Mouse (Mus musculus) stomach, embryonic 14.5 days (tissue): ENCODE measurements around the gene Ccdc88a. TPM values are rescaled to one million over a fixed set of nuclear protein-coding genes. Genes with fewer than 3 reads are reported as not detected.
A peak's percentile ranks its signal among the peaks of the same experiment; 100 is the strongest.

Source experiments
- ATAC-seq: fragments of 200-750 bp; cut with Nextera tagmentation; 2 replicates; pipeline ENCODE4 v1.8.0; 2017; ENCODE audit warnings: low read depth, moderate TSS enrichment; ENCODE audit not compliant: insufficient number of reproducible peaks, insufficient read depth, low FRiP score
- H3K27ac ChIP-seq: fragments of 300-500 bp; sonication (generic); 2 replicates; pipeline ENCODE4 v1.5.1; 2014; ENCODE audit warnings: mild to moderate bottlenecking, low read length, moderate library complexity, mixed read lengths
- H3K27me3 ChIP-seq: fragments of 300-500 bp; sonication (generic); 2 replicates; pipeline ENCODE4 v1.6.1; 2014; ENCODE audit warnings: low read length, control low read depth, mixed read lengths; ENCODE audit not compliant: control insufficient read depth, insufficient read depth
- H3K36me3 ChIP-seq: fragments of 300-500 bp; sonication (generic); 2 replicates; pipeline ENCODE4 v1.6.1; 2014; ENCODE audit warnings: mild to moderate bottlenecking, control low read depth, low read length, moderate library complexity, mixed read lengths; ENCODE audit not compliant: control insufficient read depth, insufficient read depth
- H3K4me1 ChIP-seq: fragments of 300-500 bp; sonication (generic); 2 replicates; pipeline ENCODE4 v1.6.1; 2014; ENCODE audit warnings: low read length, control low read depth, mixed read lengths; ENCODE audit not compliant: control insufficient read depth, insufficient read depth
- H3K4me2 ChIP-seq: fragments of 300-500 bp; sonication (generic); replicated peaks from 2 replicates; pipeline ENCODE4 v1.6.1; 2014; ENCODE audit warnings: low read depth, low read length, control low read depth
- H3K4me3 ChIP-seq: fragments of 300-500 bp; sonication (generic); 2 replicates; pipeline ENCODE4 v1.5.1; 2014; ENCODE audit warnings: low read depth, low read length, control low read depth
- H3K9ac ChIP-seq: fragments of 300-500 bp; sonication (generic); replicated peaks from 2 replicates; pipeline ENCODE4 v1.6.1; 2014; ENCODE audit warnings: low read depth, mild to moderate bottlenecking, control low read depth, low read length, moderate library complexity, mixed read lengths
- H3K9me3 ChIP-seq: fragments of 300-500 bp; sonication (generic); 2 replicates; pipeline ENCODE4 v1.6.1; 2016; ENCODE audit warnings: low read depth, low read length, control low read depth; ENCODE audit not compliant: control insufficient read depth
- WGBS: fragments of 180-500 bp; shearing (Covaris S2); extraction: QIAGEN DNeasy Blood & Tissue Kit; methylation state at CpG from one replicate; pipeline ENCODE4 v1.1.7; 2014; 5-methylcytosine and 5-hydroxymethylcytosine counted together
- polyA plus RNA-seq: library from polyadenylated mRNA; unstranded; fragments of >200 nt; fragmentation: Nextera tagmentation; extraction: Ambion mirVana; gene quantifications from 2 replicates; pipeline ENCODE4 v1.2.1, GENCODE M21; 2014

Gene Ccdc88a
- polyA plus RNA-seq, 1 experiment from 2014 or later = 24.1 TPM

DNA sequence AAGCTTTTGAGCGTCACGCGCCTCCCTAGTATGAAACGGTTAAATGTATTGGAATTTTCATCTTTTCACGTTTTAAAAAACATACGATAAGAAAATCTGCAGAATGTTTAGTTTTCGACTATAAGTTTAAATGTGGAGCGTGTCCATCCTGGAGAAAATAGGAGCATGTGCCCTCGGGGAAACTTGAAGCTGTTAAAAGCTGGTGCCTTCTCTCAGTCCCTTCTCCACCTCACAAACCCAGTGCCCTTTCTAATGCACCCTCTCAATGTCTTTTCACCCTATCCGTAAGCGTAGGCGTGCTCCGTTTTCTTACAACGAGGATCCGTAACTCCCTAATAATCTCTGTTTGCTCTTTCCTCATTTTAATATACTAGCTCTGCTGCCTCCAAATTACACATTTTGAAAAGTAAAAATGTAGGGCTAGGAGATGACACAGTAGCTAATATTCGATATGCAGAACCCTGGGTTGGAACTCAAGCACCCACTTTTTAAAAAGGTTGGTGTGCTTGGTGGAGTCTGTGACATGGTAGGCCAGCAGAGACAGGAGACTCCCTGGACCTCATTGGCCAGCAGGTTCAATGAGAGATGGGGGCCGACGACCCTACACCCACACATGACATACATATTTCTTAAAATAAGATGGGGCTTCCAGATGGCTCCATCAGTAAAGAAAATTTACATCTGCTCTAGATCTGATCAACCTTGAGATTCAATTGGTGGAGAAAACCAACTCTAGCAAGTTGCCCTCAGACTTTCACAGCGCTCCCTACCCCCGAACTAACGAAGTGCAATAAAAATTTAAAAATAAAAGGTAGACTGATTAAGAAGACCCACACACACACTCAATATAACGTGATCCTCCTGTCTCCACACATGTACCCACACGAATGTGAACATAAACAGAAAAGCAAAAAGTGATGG lies 175.3 kb downstream of the Ccdc88a start:
- 21% methylated on average over 23 of the region's 23 CpGs for WGBS
- Histone ChIP-seq H3K9ac (peak overlapping the region; percentile 41), H3K36me3 (peaks cover 26% of the 10 kb centered on the region), H3K4me3 (peak overlapping the region; percentile 68), H3K9me3 (no peaks in the 10 kb centered on the region), H3K4me2 (peak overlapping the region; percentile 44), H3K4me1 (peaks cover 8% of the 10 kb centered on the region; the same call in 1 of the 2 replicates), H3K27me3 (no peaks in the 10 kb centered on the region), H3K27ac (no peak overlapping the region)
- ATAC-seq = no peak

DNA sequence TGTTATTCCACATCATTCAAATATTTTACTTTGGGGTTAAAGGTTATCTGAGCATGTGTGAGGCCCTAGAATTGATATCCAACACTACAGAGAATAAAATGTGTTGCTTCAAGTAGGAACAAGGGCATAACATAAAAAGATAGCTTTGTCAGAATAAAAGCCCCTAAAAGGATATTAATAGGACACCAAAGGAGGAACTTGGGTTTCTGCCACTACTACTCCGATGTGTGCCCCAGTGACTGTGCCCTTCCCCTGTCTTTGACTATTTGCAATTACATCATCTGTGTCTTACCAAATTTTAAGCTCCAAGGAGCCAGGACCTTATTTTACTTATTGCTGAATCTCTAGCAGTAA lies 175.9 kb downstream of the Ccdc88a start:
- 94% methylated on average over 1 of the region's 1 CpGs for WGBS
- no peak overlapping the region for H3K4me3 ChIP-seq
- ATAC-seq = no peak

More for the DNA sequence above, 175.9 kb downstream of the Ccdc88a start:
- H3K36me3 ChIP-seq = peaks cover 20% of the 10 kb centered on the region
- peaks cover 8% of the 10 kb centered on the region; the same call in 1 of the 2 replicates for H3K4me1 ChIP-seq
- H3K9me3 ChIP-seq = no peaks in the 10 kb centered on the region
- H3K4me2 ChIP-seq = no peak overlapping the region
- H3K9ac ChIP-seq = no peak overlapping the region
- H3K27ac ChIP-seq = no peak overlapping the region
- no peaks in the 10 kb centered on the region for H3K27me3 ChIP-seq

Other genes with a start within 250 kb of the Ccdc88a start
- gene Pnpt1, start 242.9 kb upstream of the Ccdc88a start, polyA plus RNA-seq = 41.4 and 43.9 TPM in 2 replicates
- gene Ppp4r3b, start 200.8 kb upstream of the Ccdc88a start, polyA plus RNA-seq = 83.9 and 88.6 TPM in 2 replicates
- gene Cfap36, start 126.2 kb upstream of the Ccdc88a start, polyA plus RNA-seq = 53.1 and 56.5 TPM in 2 replicates
- gene Prorsd1, start 141.4 kb downstream of the Ccdc88a start, polyA plus RNA-seq = 41.4 and 42.4 TPM in 2 replicates
- gene Mtif2, start 152.8 kb downstream of the Ccdc88a start, polyA plus RNA-seq = 43.2 and 43.8 TPM in 2 replicates
- gene Clhc1, start 174.3 kb downstream of the Ccdc88a start, polyA plus RNA-seq = 0.16 TPM in 1 of 2 replicates, not detected in the other
- gene Rps27a, start 174.5 kb downstream of the Ccdc88a start, polyA plus RNA-seq = 1,383 and 1,439 TPM in 2 replicates